Mouse (Mus musculus): ENCODE measurements around the gene Lrrc29.
"Not testable (repeated sequence)": the region's sequence is repeated elsewhere in the genome, so short reads cannot be mapped to it uniquely, and the experiment has no call there.

Gene Lrrc29

DNA sequence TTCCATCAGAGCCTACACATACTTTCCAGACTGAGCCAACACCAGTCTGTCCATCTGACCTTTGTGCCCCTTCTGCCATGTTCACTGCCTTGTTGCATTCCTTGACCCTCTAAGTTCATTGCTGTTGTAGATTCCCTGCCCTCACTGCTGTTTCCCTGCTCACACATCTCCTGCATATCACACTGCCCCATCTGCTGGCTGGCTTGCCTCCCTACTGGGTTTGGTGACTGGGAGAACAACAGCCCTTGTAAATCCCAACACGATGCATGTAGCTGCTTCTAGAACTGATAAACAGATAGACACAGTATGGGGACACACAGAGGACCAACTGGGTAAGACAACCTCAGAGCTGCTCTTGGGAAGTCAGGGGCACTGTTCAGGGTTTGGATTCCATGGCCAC lies 14.4 kb downstream of the Lrrc29 start:
- no peak for DNase-seq (ENCODE audit: low read depth, low spot score)

GRCm38 (mm10) chr8:105310118-105310517 lies 16.0 kb downstream of the Lrrc29 start:
- no peak for DNase-seq (ENCODE audit: low read depth, low spot score)

DNA sequence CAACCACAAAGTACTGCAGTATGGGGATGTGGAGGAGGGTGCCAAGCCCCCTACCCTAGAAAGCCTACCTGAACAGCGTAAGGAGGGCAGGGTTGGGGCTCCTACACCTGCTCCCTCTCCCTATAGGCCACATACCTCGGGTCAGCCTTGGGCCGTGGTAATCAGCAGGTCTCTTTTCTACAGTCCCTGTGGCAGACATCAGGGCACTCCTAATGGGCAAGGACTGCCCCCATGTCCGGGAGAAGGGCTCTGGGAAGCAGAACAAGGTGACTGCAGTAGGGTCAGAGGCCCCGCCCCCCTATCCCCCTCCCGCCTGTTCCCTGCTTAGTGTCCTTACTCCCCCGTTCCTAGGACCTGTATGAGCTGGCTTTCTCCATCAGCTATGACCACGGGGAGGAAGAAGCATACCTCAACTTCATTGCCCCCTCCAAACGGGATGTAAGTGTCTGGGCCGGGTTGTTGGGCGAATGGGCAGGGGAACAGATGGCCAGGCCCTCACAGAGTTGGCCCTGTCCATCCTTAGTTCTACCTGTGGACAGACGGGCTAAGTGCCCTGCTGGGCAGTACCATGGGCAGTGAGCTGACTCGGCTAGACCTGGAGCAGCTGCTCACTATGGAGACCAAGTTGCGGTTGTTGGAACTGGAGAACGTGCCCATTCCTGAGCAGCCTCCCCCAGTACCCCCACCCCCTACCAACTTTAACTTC lies 16.8 kb downstream of the Lrrc29 start:
- DNase-seq (ENCODE audit: low read depth, low spot score): no peak

DNA sequence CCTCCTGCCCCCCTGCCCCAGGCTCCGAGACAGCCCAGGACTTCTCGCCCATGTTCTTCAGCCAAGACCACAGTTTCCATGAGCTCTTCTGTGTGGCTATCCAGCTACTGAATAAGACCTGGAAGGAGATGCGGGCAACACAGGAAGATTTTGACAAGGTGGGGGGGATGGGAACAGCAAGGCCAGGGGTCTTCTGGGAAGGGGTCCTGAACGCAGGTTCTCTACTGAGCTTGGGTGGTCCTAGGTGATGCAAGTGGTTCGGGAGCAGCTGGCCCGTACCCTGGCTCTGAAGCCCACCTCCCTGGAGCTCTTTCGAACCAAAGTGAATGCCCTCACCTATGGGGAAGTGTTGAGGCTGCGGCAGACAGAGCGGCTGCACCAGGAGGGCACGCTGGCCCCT lies 17.6 kb downstream of the Lrrc29 start:
- no peak for DNase-seq (ENCODE audit: low read depth, low spot score)

DNA sequence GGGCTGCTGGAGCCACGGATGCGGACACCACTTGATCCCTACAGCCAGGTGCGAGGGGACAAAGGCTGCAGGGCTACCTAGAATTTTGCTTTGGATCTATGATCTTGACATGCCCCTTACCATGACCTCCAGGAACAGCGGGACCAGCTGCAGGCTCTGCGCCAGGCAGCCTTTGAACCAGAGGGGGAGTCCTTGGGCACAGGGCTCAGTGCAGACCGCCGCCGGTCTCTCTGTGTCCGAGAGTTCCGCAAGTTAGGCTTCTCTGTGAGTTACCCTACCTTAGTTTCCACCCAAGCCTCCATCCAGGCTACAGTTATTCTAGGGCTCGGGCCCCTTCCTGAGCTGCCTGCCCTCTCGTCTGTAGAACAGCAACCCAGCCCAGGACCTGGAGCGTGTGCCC lies 18.4 kb downstream of the Lrrc29 start:
- no peak for DNase-seq (ENCODE audit: low read depth, low spot score)

GRCm38 (mm10) chr8:105306146-105306691 lies 19.9 kb downstream of the Lrrc29 start:
- no peak for DNase-seq (ENCODE audit: low read depth, low spot score)

DNA sequence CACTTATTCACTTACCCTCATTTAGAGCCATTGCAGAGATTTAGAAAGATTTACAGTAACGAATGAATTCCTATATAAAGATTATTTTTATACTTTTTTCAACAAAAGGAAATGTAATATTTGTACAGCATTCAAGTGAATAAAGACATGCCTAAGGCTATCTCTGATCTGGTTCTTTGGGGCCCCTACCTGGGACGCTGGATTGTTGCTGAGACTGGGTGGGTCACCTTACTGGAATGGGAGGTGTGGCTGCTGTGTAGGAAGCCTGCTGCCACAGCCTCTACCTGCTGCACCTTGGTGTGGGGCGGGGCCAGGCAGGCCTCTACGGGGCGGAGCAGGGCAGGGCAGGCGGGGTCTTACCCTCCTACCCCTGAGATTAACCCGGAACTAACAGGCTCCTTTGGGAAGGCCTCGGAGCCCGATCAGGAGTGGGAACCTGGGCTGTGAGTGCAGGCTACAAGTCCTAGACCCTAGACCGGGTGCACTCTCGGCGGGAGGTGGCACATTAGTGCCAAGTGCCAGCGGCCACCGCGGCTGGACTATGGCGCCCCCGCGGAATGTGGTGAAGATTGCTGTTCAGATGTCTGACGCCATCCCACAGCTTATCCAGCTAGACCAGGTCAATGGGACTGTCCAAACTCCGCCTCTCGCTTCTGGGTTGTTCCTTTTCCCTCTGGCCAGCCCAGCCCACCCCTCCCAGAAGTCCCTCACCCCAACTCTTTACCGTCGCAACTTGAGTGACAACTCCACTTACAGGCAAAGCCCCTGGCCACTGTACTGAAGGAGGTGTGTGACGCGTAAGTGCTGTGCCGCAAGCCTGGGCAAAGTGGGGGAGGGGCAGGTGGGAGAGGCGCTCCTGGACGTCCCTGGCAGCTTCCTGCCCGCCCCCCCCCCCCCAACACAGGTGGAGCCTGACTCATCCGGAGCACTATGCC lies 20.6 kb downstream of the Lrrc29 start, which contains the start of gene Elmo3:
Elmo3 (plus strand) TSS at position 391 of the 935 bp plus-strand sequence.
- DNase-seq (ENCODE audit: low read depth, low spot score): peak; percentile 68

GRCm38 (mm10) chr8:105304325-105305210 lies 21.5 kb downstream of the Lrrc29 start:
- DNase-seq (ENCODE audit: low read depth, low spot score): peak; percentile 55

DNA sequence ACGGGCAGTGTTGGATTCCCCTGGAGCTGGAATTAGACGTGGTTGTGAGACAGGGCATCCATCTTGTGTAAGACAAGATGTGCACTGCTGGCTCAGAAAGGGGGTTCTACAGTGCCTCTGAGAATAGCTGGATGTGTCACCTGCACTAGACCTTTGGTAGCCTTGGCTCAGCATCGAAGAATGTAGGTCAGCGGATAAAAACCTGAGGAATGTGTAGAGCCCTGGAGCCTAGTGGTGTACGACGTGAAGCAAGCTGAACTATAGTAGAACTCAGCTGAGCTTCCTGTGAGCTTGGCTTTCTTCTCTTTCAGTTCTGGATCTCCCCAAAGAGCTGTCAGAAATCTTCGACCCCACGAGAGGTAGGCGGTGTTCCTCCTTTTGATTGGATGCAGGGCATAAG lies 22.2 kb downstream of the Lrrc29 start:
- DNase-seq (ENCODE audit: low read depth, low spot score): no peak

DNA sequence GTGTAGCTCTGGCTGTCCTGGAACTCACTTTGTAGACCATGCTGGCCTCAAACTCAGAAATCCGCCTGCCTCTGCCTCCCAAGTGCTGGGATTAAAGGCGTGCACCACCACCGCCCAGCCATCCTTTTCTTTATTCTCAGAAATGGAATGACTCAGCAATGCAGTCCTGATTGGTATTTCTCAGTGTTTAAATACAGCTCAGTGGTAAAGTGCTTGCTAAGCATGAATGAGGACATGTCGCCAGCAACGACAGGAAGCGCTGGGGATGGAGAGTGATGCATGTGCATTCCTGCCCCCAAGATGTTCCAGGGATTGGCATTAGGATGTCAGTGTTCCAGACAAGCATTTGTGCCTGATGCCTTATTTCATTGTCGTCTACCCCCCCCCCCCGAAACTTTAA lies 22.7 kb downstream of the Lrrc29 start:
- no peak for DNase-seq (ENCODE audit: low read depth, low spot score)

DNA sequence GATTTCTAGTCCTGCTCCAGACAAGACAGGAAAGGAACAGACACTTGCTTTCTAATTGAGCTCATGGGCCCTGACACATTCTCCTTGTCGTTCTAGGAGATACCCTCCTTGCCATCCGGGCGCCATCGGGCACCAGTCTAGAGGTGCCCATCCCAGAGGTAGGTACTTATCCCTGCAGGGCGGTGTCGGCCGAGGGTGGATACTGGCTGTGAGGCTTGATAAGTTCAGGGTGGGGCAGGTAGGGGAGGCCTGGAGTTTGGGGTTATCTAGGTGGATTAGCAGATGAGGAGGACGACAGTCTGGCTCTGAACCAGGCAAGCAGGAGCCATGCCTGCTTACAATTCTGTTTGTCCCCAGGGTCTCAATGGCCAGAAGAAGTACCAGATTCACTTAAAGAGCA lies 26.1 kb downstream of the Lrrc29 start:
- no peak for DNase-seq (ENCODE audit: low read depth, low spot score)

GRCm38 (mm10) chr8:105298351-105299252 lies 27.5 kb downstream of the Lrrc29 start:
- no peak for DNase-seq (ENCODE audit: low read depth, low spot score)

GRCm38 (mm10) chr8:105297511-105298192 lies 28.4 kb downstream of the Lrrc29 start, which contains the start of gene E2f4:
Gene E2f4 (plus strand): TSS chr8:105297663.
- DNase-seq (ENCODE audit: low read depth, low spot score): peak; percentile 92

DNA sequence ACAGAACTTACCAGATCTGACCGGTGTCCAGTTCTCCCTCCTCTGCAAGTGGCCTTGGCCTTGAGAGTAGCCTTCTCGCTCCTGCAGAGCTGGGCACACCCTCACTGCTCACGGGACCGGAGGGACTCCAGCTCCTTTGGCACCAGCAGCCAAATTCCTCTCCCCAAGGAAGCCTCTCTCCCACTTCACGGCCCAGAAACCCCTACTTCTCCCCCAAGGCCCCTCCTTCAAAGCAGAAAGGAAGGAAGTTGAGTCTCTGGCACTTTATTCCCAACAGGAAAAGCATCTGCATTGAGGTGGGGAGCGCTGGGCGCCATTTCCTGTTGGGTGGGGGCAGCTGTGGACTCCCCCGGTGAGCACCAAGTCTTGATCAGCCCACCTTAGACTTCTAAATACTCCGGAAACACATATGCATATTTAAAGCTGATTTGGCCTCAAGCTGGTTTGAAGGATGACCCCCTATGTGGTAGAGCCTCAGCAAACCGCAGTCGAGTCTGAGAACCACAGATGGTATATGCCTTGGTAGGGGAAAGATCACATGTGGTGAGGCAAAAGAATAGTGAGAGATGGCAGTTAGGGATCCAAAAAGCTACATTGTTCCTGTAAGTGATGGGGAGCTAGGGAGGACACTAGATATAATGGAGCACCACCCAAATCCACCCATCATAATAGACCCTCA lies 30.0 kb downstream of the Lrrc29 start, which contains the start of gene Exoc3l:
Exoc3l (minus strand) TSS at position 207 of the 679 bp plus-strand sequence.
- no peak for DNase-seq (ENCODE audit: low read depth, low spot score)

DNA sequence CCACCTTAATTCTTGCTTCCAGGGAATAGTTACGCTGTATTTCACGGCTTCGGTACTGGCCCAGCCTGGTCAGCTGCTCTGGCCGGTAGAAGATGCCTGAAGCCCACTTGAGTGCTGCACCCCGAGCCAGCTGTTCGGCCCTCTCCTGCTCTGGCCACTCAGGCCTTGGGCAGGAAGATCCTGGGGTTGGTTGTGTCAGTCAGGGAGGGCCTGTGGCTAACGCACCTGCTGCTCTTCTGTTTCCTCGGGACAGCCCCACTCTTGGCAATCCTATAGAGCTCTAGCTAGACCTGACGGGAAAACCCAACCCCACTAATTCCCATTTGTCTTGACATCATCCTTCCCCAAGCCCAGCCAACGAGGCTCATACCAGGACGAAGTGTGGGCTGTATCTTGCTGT lies 30.8 kb downstream of the Lrrc29 start:
- no peak for DNase-seq (ENCODE audit: low read depth, low spot score)

DNA sequence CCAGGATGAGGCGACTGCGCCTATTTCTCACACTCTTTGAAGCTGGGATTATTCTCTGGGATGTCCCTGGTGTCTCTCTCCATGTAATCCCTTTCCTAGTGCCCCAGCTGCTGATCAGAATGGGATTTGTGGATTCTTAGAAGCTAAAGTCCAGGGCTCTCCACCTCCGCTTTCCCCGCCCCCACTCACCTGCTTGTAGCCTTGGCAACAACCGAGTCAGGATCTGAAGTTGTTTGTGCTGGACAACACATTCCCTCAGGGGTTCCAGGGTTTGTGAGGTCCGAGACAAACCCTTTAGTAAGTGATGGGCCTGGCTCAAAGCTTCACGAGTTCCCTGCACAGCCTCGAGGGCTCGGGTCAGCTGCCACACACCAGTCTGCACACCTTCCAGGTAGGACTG lies 31.3 kb downstream of the Lrrc29 start:
- DNase-seq (ENCODE audit: low read depth, low spot score): no peak

DNA sequence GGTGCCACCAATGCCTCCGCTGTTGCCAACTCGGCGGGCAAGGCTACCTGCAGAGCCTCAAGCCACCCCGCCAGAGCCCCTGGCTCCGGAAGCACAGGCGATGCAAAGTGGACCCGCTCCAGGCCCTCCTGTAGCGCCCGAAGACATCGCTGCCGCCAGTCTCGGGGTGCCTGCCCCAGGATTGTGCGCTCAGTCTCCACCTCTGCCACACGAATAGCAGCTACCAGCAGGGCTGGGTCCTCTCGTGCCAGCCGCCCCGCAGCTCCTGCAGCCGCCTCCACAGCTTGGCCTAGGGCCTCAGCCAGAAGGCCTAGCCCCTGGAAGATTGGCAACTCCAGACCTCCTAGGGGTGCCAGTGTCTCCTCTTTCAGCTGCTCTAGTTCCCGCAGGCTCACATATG lies 32.7 kb downstream of the Lrrc29 start:
- DNase-seq (ENCODE audit: low read depth, low spot score): no peak

- no peak for DNase-seq (ENCODE audit: low read depth, low spot score)
Observed at GRCm38 (mm10) chr8:105292471-105292870, 33.6 kb downstream of the Lrrc29 start.

DNA sequence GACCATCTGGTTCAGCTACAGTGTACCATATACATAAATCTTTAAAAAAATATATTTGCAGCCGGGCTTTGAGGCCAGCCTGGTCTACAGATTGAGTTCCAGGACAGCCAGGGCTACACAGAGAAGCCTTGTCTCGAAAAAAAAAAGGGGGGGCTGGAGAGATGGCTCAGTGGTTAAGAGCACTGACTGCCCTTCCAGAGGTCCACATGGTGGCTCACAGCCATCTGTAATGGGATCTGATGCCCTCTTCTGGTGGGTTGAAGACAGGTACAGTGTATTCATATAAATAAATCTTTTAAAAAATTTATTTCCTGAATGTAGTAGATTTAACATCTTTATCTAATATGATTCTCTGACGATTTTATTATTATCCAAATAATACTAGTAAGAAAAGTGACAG lies 34.3 kb downstream of the Lrrc29 start:
- DNase-seq (ENCODE audit: low read depth, low spot score): not testable (repeated sequence)
